Mouse (Mus musculus): ENCODE measurements around the gene Eif4g1. TPM values are rescaled to one million over a fixed set of nuclear protein-coding genes. Genes with fewer than 3 reads are reported as not detected.

The Eif4g1 gene
- polyA plus RNA-seq, 1 experiment from 2014 or later: 70.9 TPM

GRCm38 (mm10) chr16:20725321-20725720 lies 57.2 kb downstream of the Eif4g1 start:
- H3K9ac ChIP-seq (replicated peaks): no peak overlapping the region
- H3K4me2 ChIP-seq (ENCODE audit: low read depth, low read length): no peak overlapping the region
- H3K27me3 ChIP-seq (ENCODE audit: insufficient read depth, low read length): no peaks in the 10 kb centered on the region; the same call in 1 of the 2 replicates
- peaks cover 11% of the 10 kb centered on the region for H3K4me1 ChIP-seq (ENCODE audit: insufficient read depth)
- peaks cover 12% of the 10 kb centered on the region for H3K36me3 ChIP-seq (replicated peaks; ENCODE audit: insufficient read depth, low read length)
- no peak for ATAC-seq
- WGBS (ENCODE audit: insufficient replicate concordance): 83% methylated on average over 7 of the region's 7 CpGs
- no peak for DNase-seq
- TF ChIP-seq CTCF (IDR thresholded peaks at IDR 0.05; ENCODE audit: low read depth): no peak
- TF ChIP-seq EP300 (IDR thresholded peaks at IDR 0.05; ENCODE audit: low read depth): no peak
- no peak overlapping the region for H3K27ac ChIP-seq (ENCODE audit: low read depth)
- no peaks in the 10 kb centered on the region for H3K9me3 ChIP-seq (ENCODE audit: low read length)
- no peak overlapping the region for H3K4me3 ChIP-seq (ENCODE audit: low read depth, low read length)

- Histone ChIP-seq H3K9me3 (ENCODE audit: low read length) (no peaks in the 10 kb centered on the region), H3K9ac (replicated peaks) (no peak overlapping the region), H3K27ac (ENCODE audit: low read depth) (no peak overlapping the region), H3K4me1 (ENCODE audit: insufficient read depth) (peaks cover 13% of the 10 kb centered on the region), H3K4me3 (ENCODE audit: low read depth, low read length) (no peak overlapping the region), H3K4me2 (ENCODE audit: low read depth, low read length) (no peak overlapping the region), H3K27me3 (ENCODE audit: insufficient read depth, low read length) (no peaks in the 10 kb centered on the region; the same call in 1 of the 2 replicates), H3K36me3 (replicated peaks; ENCODE audit: insufficient read depth, low read length) (peaks cover 9% of the 10 kb centered on the region)
- ATAC-seq (no peak), DNase-seq (no peak)
- TF ChIP-seq CTCF (IDR thresholded peaks at IDR 0.05; ENCODE audit: low read depth) (no peak), EP300 (IDR thresholded peaks at IDR 0.05; ENCODE audit: low read depth) (no peak)
- WGBS (ENCODE audit: insufficient replicate concordance): 64% methylated on average over 4 of the region's 4 CpGs
These were observed 57.6 kb downstream of the Eif4g1 start for GRCm38 (mm10) chr16:20725750-20726149.

GRCm38 (mm10) chr16:20726384-20726783 lies 58.3 kb downstream of the Eif4g1 start:
- 39% methylated on average over 1 of the region's 1 CpGs for WGBS (ENCODE audit: insufficient replicate concordance)
- no peak for DNase-seq
- H3K4me2 ChIP-seq (ENCODE audit: low read depth, low read length): no peak overlapping the region

GRCm38 (mm10) chr16:20730293-20730711 lies 62.2 kb downstream of the Eif4g1 start:
- peak; percentile 92 for ATAC-seq
- H3K36me3 ChIP-seq (replicated peaks; ENCODE audit: insufficient read depth, low read length): no peaks in the 10 kb centered on the region; the same call in none of the 2 replicates
- H3K4me2 ChIP-seq (ENCODE audit: low read depth, low read length): peak overlapping the region; percentile 61
- no peak overlapping the region for H3K9ac ChIP-seq (replicated peaks)
- DNase-seq: peak; percentile 64
- peak overlapping the region; percentile 38 for H3K4me3 ChIP-seq (ENCODE audit: low read depth, low read length)
- no peaks in the 10 kb centered on the region for H3K9me3 ChIP-seq (ENCODE audit: low read length)
- H3K27me3 ChIP-seq (ENCODE audit: insufficient read depth, low read length): peaks cover 41% of the 10 kb centered on the region
- TF ChIP-seq EP300 (IDR thresholded peaks at IDR 0.05; ENCODE audit: low read depth) (peak; percentile 63; the same call in 1 of the 2 replicates), CTCF (IDR thresholded peaks at IDR 0.05; ENCODE audit: low read depth) (no peak)
- H3K4me1 ChIP-seq (ENCODE audit: insufficient read depth): peaks cover 23% of the 10 kb centered on the region
- H3K27ac ChIP-seq (ENCODE audit: low read depth): peak overlapping the region; percentile 91
- WGBS (ENCODE audit: insufficient replicate concordance): 26% methylated on average over 5 of the region's 5 CpGs

More at GRCm38 (mm10) chr16:20726384-20726783, 58.3 kb downstream of the Eif4g1 start:
- Histone ChIP-seq H3K36me3 (replicated peaks; ENCODE audit: insufficient read depth, low read length) (peaks cover 7% of the 10 kb centered on the region), H3K27me3 (ENCODE audit: insufficient read depth, low read length) (peaks cover 2% of the 10 kb centered on the region), H3K4me1 (ENCODE audit: insufficient read depth) (peaks cover 15% of the 10 kb centered on the region), H3K4me3 (ENCODE audit: low read depth, low read length) (no peak overlapping the region), H3K27ac (ENCODE audit: low read depth) (no peak overlapping the region), H3K9me3 (ENCODE audit: low read length) (no peaks in the 10 kb centered on the region), H3K9ac (replicated peaks) (no peak overlapping the region)
- ATAC-seq: no peak
- no peak for TF ChIP-seq CTCF (IDR thresholded peaks at IDR 0.05; ENCODE audit: low read depth)
- no peak for TF ChIP-seq EP300 (IDR thresholded peaks at IDR 0.05; ENCODE audit: low read depth)

- Histone ChIP-seq H3K4me3 (ENCODE audit: low read depth, low read length) (no peak overlapping the region), H3K9ac (replicated peaks) (no peak overlapping the region), H3K9me3 (ENCODE audit: low read length) (no peaks in the 10 kb centered on the region), H3K36me3 (replicated peaks; ENCODE audit: insufficient read depth, low read length) (no peaks in the 10 kb centered on the region), H3K27ac (ENCODE audit: low read depth) (no peak overlapping the region), H3K4me2 (ENCODE audit: low read depth, low read length) (no peak overlapping the region), H3K27me3 (ENCODE audit: insufficient read depth, low read length) (peaks cover 46% of the 10 kb centered on the region), H3K4me1 (ENCODE audit: insufficient read depth) (peaks cover 23% of the 10 kb centered on the region)
- 59% methylated on average over 5 of the region's 5 CpGs for WGBS (ENCODE audit: insufficient replicate concordance)
- TF ChIP-seq EP300 (IDR thresholded peaks at IDR 0.05; ENCODE audit: low read depth) (no peak), CTCF (IDR thresholded peaks at IDR 0.05; ENCODE audit: low read depth) (no peak)
- DNase-seq (no peak), ATAC-seq (no peak)
These were observed 63.6 kb downstream of the Eif4g1 start for GRCm38 (mm10) chr16:20731688-20732087.

GRCm38 (mm10) chr16:20732251-20732924 lies 64.3 kb downstream of the Eif4g1 start:
- H3K4me3 ChIP-seq (ENCODE audit: low read depth, low read length): peak overlapping the region; percentile 58
- H3K36me3 ChIP-seq (replicated peaks; ENCODE audit: insufficient read depth, low read length): no peaks in the 10 kb centered on the region
- no peak for DNase-seq
- no peaks in the 10 kb centered on the region for H3K9me3 ChIP-seq (ENCODE audit: low read length)
- ATAC-seq: 0 out of 2 replicates have a peak, but pooled peaks have one; percentile 1
- peaks cover 23% of the 10 kb centered on the region for H3K4me1 ChIP-seq (ENCODE audit: insufficient read depth)
- peaks cover 48% of the 10 kb centered on the region for H3K27me3 ChIP-seq (ENCODE audit: insufficient read depth, low read length)
- peak overlapping the region; percentile 60 for H3K9ac ChIP-seq (replicated peaks)
- H3K4me2 ChIP-seq (ENCODE audit: low read depth, low read length): peak overlapping the region; percentile 92
- no peak for TF ChIP-seq CTCF (IDR thresholded peaks at IDR 0.05; ENCODE audit: low read depth)
- TF ChIP-seq EP300 (IDR thresholded peaks at IDR 0.05; ENCODE audit: low read depth): no peak
- peak overlapping the region; percentile 66 for H3K27ac ChIP-seq (ENCODE audit: low read depth)
- WGBS (ENCODE audit: insufficient replicate concordance): 4% methylated on average over 19 of the region's 30 CpGs
